Mouse (Mus musculus): ENCODE measurements around the gene Cand1.

- TF ChIP-seq CTCF (IDR thresholded peaks at IDR 0.05; ENCODE audit: extremely low read depth, insufficient read depth, low read length) (no peak), POLR2A (IDR thresholded peaks at IDR 0.05; ENCODE audit: extremely low read depth, insufficient read depth, low read length) (no peak)
These were observed 31.2 kb upstream of the Cand1 start for GRCm38 (mm10) chr10:119271101-119271500.

All from cortical plate, adult 2 months (tissue).